Mouse (Mus musculus) forebrain, embryonic 11.5 days (tissue): ENCODE measurements at regions not wholly inside any gene's neighbourhood (a gene's known extent, or its start where the extent isn't known, plus 50 kb on each side); places are given as distances from the start of the nearest gene placed in this dataset.

ENCODE experiments used
- ATAC-seq: fragments of 200-750 bp; cut with Nextera tagmentation; replicated peaks from 2 replicates; pipeline ENCODE4 v1.8.0; 2017; ENCODE audit warnings: moderate TSS enrichment; ENCODE audit not compliant: low FRiP score
- DNase-seq: peaks from one replicate; pipeline ENCODE4 v3.0.0-alpha.2; 2017; ENCODE audit warnings: low spot score
- H3K27ac ChIP-seq: fragments of 300-500 bp; sonication (generic); 2 replicates; pipeline ENCODE4 v1.5.1; 2014; ENCODE audit warnings: low read depth, low read length
- H3K27me3 ChIP-seq: fragments of 300-500 bp; sonication (generic); 2 replicates; pipeline ENCODE4 v1.6.1; 2014; ENCODE audit warnings: mild to moderate bottlenecking, low read length, mixed read lengths; ENCODE audit not compliant: control insufficient read depth, insufficient read depth
- H3K36me3 ChIP-seq: fragments of 300-500 bp; sonication (generic); 2 replicates; pipeline ENCODE4 v1.6.1; 2014; ENCODE audit warnings: mild to moderate bottlenecking, low read length, moderate library complexity, mixed read lengths; ENCODE audit not compliant: control insufficient read depth, insufficient read depth
- H3K4me1 ChIP-seq: fragments of 300-500 bp; sonication (generic); replicated peaks from 2 replicates; pipeline ENCODE4 v1.6.1; 2014; ENCODE audit warnings: low read length, mixed read lengths; ENCODE audit not compliant: control insufficient read depth, insufficient read depth
- H3K4me2 ChIP-seq: fragments of 300-500 bp; sonication (generic); 2 replicates; pipeline ENCODE4 v1.6.1; 2014; ENCODE audit warnings: low read depth, mild to moderate bottlenecking, low read length, moderate library complexity, mixed read lengths; ENCODE audit not compliant: severe bottlenecking
- H3K4me3 ChIP-seq: fragments of 300-500 bp; sonication (generic); 2 replicates; pipeline ENCODE4 v1.5.1; 2014; ENCODE audit warnings: low read depth, low read length
- H3K9ac ChIP-seq: fragments of 300-500 bp; sonication (generic); 2 replicates; pipeline ENCODE4 v1.6.1; 2014; ENCODE audit warnings: low read length
- H3K9me3 ChIP-seq: fragments of 300-500 bp; sonication (generic); 2 replicates; pipeline ENCODE4 v1.6.1; 2016; ENCODE audit warnings: low read length, mixed read lengths; ENCODE audit not compliant: control insufficient read depth
- WGBS: fragments of 180-500 bp; shearing (Covaris S2); extraction: QIAGEN DNeasy Blood & Tissue Kit; methylation state at CpG from one replicate; pipeline ENCODE4 v1.1.7; 2014; 5-methylcytosine and 5-hydroxymethylcytosine counted together

DNA sequence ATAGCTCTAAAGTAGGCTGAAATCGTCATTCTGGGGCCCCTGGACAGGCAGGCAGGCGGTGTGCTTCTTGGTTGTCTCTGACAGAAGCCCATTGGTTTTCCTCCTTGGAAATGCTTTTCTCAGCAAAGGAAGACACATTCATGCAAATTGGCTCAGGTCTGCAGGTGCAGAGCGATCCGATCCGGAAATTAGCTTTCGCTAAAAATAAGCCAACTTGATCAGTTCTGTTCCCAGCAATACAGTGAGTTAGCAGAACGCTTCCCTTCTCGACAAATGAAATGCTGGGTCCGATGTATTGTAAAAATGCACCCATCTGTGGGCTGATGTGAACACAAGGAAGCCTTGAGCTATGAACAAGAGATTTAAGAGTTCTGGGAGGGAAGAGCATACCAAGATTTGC, 66.2 kb upstream of the Lipc start:
- no peaks in the 10 kb centered on the region for H3K9me3 ChIP-seq
- H3K9ac ChIP-seq = no peak overlapping the region
- no peaks in the 10 kb centered on the region for H3K36me3 ChIP-seq
- H3K4me1 ChIP-seq = peaks cover 3% of the 10 kb centered on the region; the same call in 1 of the 2 replicates
- no peak for ATAC-seq
- H3K27ac ChIP-seq = no peak overlapping the region
- no peak overlapping the region for H3K4me2 ChIP-seq
- 65% methylated on average over 9 of the region's 9 CpGs for WGBS
- H3K27me3 ChIP-seq = no peaks in the 10 kb centered on the region
- H3K4me3 ChIP-seq = no peak overlapping the region
- no peak for DNase-seq

DNA sequence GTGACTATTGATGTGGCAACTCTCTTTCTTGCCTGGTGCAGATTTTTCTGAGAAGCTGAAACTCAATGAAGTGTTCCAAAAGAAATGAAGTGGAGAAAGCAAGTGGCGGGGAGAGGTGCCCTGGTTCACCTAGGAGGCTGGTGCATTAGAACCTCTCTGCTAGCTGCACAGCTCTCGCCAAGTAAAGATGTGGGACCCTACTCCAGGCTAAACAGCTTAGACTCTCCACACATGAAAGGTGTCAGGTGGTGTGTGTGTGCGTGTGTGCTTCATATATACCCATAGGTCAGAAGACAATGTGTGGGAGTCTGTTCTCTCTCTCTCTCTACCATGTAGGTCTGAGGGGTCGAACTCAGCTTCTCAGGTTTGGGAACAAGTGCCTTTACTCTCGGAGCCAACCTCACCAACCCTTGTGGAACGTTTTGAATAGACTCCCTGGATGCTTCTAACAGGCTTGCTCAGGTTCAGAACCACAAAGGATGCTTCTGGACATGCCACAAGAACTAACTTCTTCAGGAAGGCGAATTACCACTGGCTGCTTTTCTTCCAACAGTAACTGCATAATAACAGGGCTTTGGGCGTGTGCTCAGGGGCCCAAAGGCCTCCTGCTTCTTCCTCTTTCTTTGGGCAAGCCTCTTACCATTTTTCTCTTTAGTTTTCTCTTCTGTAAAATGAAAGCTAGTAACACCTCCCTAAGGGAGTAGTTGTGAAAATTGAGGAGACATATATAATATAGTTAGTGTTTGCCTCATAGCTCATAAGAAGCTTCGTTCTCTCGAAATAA, 65.6 kb upstream of the Lipc start:
- Histone ChIP-seq H3K9me3 (no peaks in the 10 kb centered on the region), H3K4me2 (no peak overlapping the region), H3K27me3 (no peaks in the 10 kb centered on the region), H3K9ac (no peak overlapping the region), H3K27ac (no peak overlapping the region), H3K4me3 (no peak overlapping the region), H3K36me3 (no peaks in the 10 kb centered on the region), H3K4me1 (peaks cover 3% of the 10 kb centered on the region; the same call in 1 of the 2 replicates)
- 80% methylated on average over 10 of the region's 10 CpGs for WGBS
- no peak for ATAC-seq
- DNase-seq = no peak

DNA sequence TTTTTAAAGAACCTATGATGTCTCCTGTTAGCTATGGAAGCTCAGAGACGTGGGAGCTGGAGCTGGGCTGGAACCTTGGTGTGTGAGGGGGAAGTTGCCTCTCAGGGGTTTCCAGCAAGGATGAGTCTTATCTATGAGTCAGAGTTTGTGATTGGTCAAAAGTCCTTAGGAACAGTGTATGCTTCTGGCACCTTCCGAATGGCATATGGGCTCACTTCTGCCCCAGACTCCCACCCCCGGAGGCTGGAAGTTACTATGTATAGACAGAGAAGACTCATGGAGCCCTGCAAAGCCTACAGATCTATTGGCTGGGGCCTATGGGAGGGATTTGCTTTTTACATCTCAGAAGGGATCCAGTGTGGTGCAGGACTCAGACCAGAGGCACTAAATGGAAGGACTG, 63.9 kb upstream of the Lipc start:
- no peak overlapping the region for H3K9ac ChIP-seq
- H3K27me3 ChIP-seq = no peaks in the 10 kb centered on the region
- no peak overlapping the region for H3K4me2 ChIP-seq
- H3K9me3 ChIP-seq = no peaks in the 10 kb centered on the region
- WGBS = 85% methylated on average over 3 of the region's 3 CpGs
- H3K4me1 ChIP-seq = peaks cover 3% of the 10 kb centered on the region; the same call in 1 of the 2 replicates
- ATAC-seq (no peak), DNase-seq (no peak)
- no peak overlapping the region for H3K27ac ChIP-seq
- no peak overlapping the region for H3K4me3 ChIP-seq
- H3K36me3 ChIP-seq = no peaks in the 10 kb centered on the region

DNA sequence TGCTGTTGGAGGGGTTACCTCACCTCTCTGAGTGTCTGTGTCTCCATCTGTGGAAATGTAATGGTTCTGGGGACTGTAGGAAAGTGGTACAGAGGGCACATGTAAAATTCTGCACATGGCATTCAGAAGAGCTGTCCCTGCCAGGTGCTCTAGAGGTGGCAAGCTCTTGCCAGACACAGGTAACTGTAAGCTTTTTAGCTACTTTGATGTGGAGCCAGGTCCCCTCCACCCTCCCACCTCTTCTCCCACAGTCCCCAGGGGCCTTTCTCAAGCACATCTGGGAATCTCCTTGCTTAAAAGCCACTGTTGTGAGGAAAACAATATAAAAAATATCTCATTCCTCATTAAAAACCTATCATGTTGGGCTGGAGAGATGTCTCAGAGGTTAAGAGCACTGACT, 63.4 kb upstream of the Lipc start:
- Histone ChIP-seq H3K9me3 (no peaks in the 10 kb centered on the region), H3K4me2 (no peak overlapping the region), H3K9ac (no peak overlapping the region), H3K27ac (no peak overlapping the region), H3K27me3 (no peaks in the 10 kb centered on the region), H3K4me1 (peaks cover 3% of the 10 kb centered on the region; the same call in 1 of the 2 replicates), H3K36me3 (no peaks in the 10 kb centered on the region), H3K4me3 (no peak overlapping the region)
- DNase-seq = no peak
- no peak for ATAC-seq

- DNase-seq (no peak), ATAC-seq (no peak)
- Histone ChIP-seq H3K36me3 (no peaks in the 10 kb centered on the region), H3K4me2 (no peak overlapping the region), H3K27me3 (no peaks in the 10 kb centered on the region), H3K4me3 (no peak overlapping the region), H3K4me1 (no peaks in the 10 kb centered on the region), H3K27ac (no peak overlapping the region), H3K9ac (no peak overlapping the region), H3K9me3 (no peaks in the 10 kb centered on the region)
- WGBS = 86% methylated on average over 1 of the region's 1 CpGs
Observed at GRCm38 (mm10) chr9:71012399-71012798, 60.4 kb upstream of the Lipc start.

- 75% methylated on average over 2 of the region's 2 CpGs for WGBS
- ATAC-seq (no peak), DNase-seq (no peak)
- Histone ChIP-seq H3K4me1 (no peaks in the 10 kb centered on the region), H3K4me3 (no peak overlapping the region), H3K9ac (no peak overlapping the region), H3K9me3 (no peaks in the 10 kb centered on the region), H3K36me3 (no peaks in the 10 kb centered on the region), H3K4me2 (no peak overlapping the region), H3K27me3 (no peaks in the 10 kb centered on the region), H3K27ac (no peak overlapping the region)
Observed at GRCm38 (mm10) chr9:71004631-71005030, 52.6 kb upstream of the Lipc start.
